Mouse (Mus musculus): ENCODE results near the gene Tspan2. TPM values are rescaled to one million over a fixed set of nuclear protein-coding genes. Genes with fewer than 3 reads are reported as not detected.

The Tspan2 gene
- total and polyA plus RNA-seq, 2 experiments, result 0.34 to 1.4 TPM

DNA sequence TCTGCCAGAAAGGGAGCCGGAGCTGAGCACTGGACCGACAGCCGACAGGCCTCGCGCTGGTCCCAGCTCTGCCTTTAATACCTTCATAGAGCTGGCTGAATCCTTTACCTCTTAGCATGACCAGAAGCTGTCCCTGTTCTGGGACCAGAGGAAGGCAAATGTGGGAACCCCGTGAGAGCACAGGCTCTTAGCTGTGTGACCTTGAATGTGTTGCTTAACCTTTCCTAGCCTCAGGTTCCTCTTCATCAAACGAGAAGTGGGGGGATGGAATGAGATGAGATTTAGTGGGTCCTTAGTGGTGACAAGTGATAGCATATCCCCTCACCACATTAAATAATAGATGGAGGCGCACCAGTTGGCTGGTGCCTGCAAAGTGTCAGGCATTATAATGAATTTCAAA, 18.5 kb upstream of the Tspan2 start:
- Histone ChIP-seq H3K4me3 (ENCODE audit: insufficient read depth, low read depth, low read length) (no peak overlapping the region), H3K27ac (replicated peaks; ENCODE audit: insufficient read depth, low read depth, low read length) (no peak overlapping the region), H3K36me3 (ENCODE audit: control insufficient read depth, insufficient read depth, low read length) (no peaks in the 10 kb centered on the region), H3K27me3 (ENCODE audit: control insufficient read depth, insufficient read depth, low read length) (no peaks in the 10 kb centered on the region), H3K79me2 (ENCODE audit: control insufficient read depth, insufficient read depth, low read length) (no peaks in the 10 kb centered on the region), H3K4me1 (ENCODE audit: control insufficient read depth, insufficient read depth, low read length) (0 out of 2 replicates have a peak, but pooled peaks cover 2% of the 10 kb centered on the region), H3K9ac (ENCODE audit: low read depth, low read length) (no peak overlapping the region)
- WGBS, result 80% methylated on average over 8 of the region's 8 CpGs
- DNase-seq (ENCODE audit: extremely low read depth, low read depth, low spot score), result no peak
- no peak for TF ChIP-seq CTCF (IDR thresholded peaks at IDR 0.05; ENCODE audit: low read depth, low read length)
- TF ChIP-seq POLR2A (IDR thresholded peaks at IDR 0.05; ENCODE audit: extremely low read depth, insufficient read depth, low read length), result no peak

GRCm38 (mm10) chr3:102717586-102718285, 16.6 kb upstream of the Tspan2 start:
- no peak for DNase-seq (ENCODE audit: extremely low read depth, low read depth, low spot score)
- Histone ChIP-seq H3K27me3 (ENCODE audit: control insufficient read depth, insufficient read depth, low read length) (no peaks in the 10 kb centered on the region), H3K4me1 (ENCODE audit: control insufficient read depth, insufficient read depth, low read length) (0 out of 2 replicates have a peak, but pooled peaks cover 2% of the 10 kb centered on the region), H3K9ac (ENCODE audit: low read depth, low read length) (no peak overlapping the region), H3K36me3 (ENCODE audit: control insufficient read depth, insufficient read depth, low read length) (no peaks in the 10 kb centered on the region), H3K79me2 (ENCODE audit: control insufficient read depth, insufficient read depth, low read length) (no peaks in the 10 kb centered on the region), H3K27ac (replicated peaks; ENCODE audit: insufficient read depth, low read depth, low read length) (no peak overlapping the region), H3K4me3 (ENCODE audit: insufficient read depth, low read depth, low read length) (no peak overlapping the region)
- TF ChIP-seq CTCF (IDR thresholded peaks at IDR 0.05; ENCODE audit: low read depth, low read length), result no peak
- TF ChIP-seq POLR2A (IDR thresholded peaks at IDR 0.05; ENCODE audit: extremely low read depth, insufficient read depth, low read length), result no peak
- 93% methylated on average over 3 of the region's 3 CpGs for WGBS

DNA sequence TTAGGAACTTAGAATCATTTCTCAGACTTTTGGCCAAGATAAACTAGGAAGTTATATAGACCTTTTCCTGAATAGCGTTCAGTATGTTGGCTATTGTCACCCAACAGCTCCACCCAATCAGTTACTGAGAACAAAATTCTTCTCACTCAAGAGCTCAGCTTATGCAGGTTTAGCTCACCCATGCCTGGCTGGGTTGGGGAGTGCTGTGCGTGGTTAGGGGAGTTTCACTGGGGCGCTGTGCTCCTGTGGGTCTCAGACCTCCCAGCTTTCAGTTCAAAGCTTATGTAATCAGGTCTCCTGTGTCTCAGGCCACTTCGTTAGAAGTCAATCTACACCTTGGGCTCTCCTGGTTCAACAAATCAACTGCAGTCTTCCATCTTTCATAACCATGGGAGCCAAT, 11.2 kb upstream of the Tspan2 start:
- Histone ChIP-seq H3K27me3 (ENCODE audit: control insufficient read depth, insufficient read depth, low read length) (no peaks in the 10 kb centered on the region), H3K4me3 (ENCODE audit: insufficient read depth, low read depth, low read length) (no peak overlapping the region), H3K79me2 (ENCODE audit: control insufficient read depth, insufficient read depth, low read length) (no peaks in the 10 kb centered on the region), H3K9ac (ENCODE audit: low read depth, low read length) (no peak overlapping the region), H3K4me1 (ENCODE audit: control insufficient read depth, insufficient read depth, low read length) (peaks cover 3% of the 10 kb centered on the region), H3K36me3 (ENCODE audit: control insufficient read depth, insufficient read depth, low read length) (no peaks in the 10 kb centered on the region), H3K27ac (replicated peaks; ENCODE audit: insufficient read depth, low read depth, low read length) (no peak overlapping the region)
- TF ChIP-seq CTCF (IDR thresholded peaks at IDR 0.05; ENCODE audit: low read depth, low read length), result no peak
- TF ChIP-seq POLR2A (IDR thresholded peaks at IDR 0.05; ENCODE audit: extremely low read depth, insufficient read depth, low read length), result no peak
- 74% methylated on average over 4 of the region's 4 CpGs for WGBS
- DNase-seq (ENCODE audit: extremely low read depth, low read depth, low spot score), result no peak

- Histone ChIP-seq H3K79me2 (ENCODE audit: control insufficient read depth, insufficient read depth, low read length) (no peaks in the 10 kb centered on the region), H3K27me3 (ENCODE audit: control insufficient read depth, insufficient read depth, low read length) (no peaks in the 10 kb centered on the region), H3K4me3 (ENCODE audit: insufficient read depth, low read depth, low read length) (no peak overlapping the region; the same call in 1 of the 2 replicates), H3K27ac (replicated peaks; ENCODE audit: insufficient read depth, low read depth, low read length) (peak overlapping the region; percentile 50; the same call in 1 of the 2 replicates), H3K9ac (ENCODE audit: low read depth, low read length) (no peak overlapping the region), H3K4me1 (ENCODE audit: control insufficient read depth, insufficient read depth, low read length) (peaks cover 3% of the 10 kb centered on the region), H3K36me3 (ENCODE audit: control insufficient read depth, insufficient read depth, low read length) (no peaks in the 10 kb centered on the region)
- WGBS, result 21% methylated on average over 6 of the region's 6 CpGs
- peak; percentile 76 for DNase-seq (ENCODE audit: extremely low read depth, low read depth, low spot score)
- TF ChIP-seq CTCF (IDR thresholded peaks at IDR 0.05; ENCODE audit: low read depth, low read length) (no peak), POLR2A (IDR thresholded peaks at IDR 0.05; ENCODE audit: extremely low read depth, insufficient read depth, low read length) (no peak)
Observed at GRCm38 (mm10) chr3:102723841-102724570, 10.3 kb upstream of the Tspan2 start.

DNA sequence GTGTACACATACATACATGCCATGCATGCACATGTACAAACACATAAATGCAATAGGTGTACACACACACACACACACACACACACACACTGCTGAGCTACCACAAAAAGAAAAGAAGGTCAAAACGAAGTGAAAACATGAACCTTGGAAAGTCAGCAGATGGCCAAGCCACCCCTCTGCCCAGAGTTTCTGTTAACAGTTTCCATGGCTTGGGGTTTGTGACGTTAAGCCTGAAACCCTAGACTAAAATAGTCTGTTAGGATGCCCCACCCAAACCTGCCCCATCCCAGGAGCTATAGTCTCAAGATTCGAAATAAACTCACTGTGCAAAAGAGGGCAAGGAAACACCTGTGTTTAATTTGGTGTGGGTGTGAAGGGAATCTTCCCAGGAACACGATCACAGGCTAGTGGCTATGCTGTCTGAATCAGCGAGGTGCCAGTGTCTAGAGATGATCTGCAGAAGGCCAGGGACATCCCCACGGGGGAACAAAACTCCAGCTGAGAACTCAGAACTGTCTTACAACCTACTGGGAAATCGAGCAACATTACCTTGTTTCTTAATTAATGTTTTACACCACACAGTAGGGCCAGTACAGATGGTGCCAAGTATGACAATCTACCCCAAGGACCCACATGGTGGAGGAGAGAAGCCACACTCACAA, 9.4 kb upstream of the Tspan2 start:
- Histone ChIP-seq H3K36me3 (ENCODE audit: control insufficient read depth, insufficient read depth, low read length) (no peaks in the 10 kb centered on the region), H3K79me2 (ENCODE audit: control insufficient read depth, insufficient read depth, low read length) (no peaks in the 10 kb centered on the region), H3K4me1 (ENCODE audit: control insufficient read depth, insufficient read depth, low read length) (peaks cover 3% of the 10 kb centered on the region), H3K27ac (replicated peaks; ENCODE audit: insufficient read depth, low read depth, low read length) (no peak overlapping the region), H3K9ac (ENCODE audit: low read depth, low read length) (no peak overlapping the region), H3K27me3 (ENCODE audit: control insufficient read depth, insufficient read depth, low read length) (no peaks in the 10 kb centered on the region), H3K4me3 (ENCODE audit: insufficient read depth, low read depth, low read length) (no peak overlapping the region)
- no peak for DNase-seq (ENCODE audit: extremely low read depth, low read depth, low spot score)
- WGBS, result 67% methylated on average over 7 of the region's 7 CpGs
- TF ChIP-seq CTCF (IDR thresholded peaks at IDR 0.05; ENCODE audit: low read depth, low read length) (no peak), POLR2A (IDR thresholded peaks at IDR 0.05; ENCODE audit: extremely low read depth, insufficient read depth, low read length) (no peak)

Data from liver, adult 2 months (tissue).